In genomic region chr2:144676546-144677228, GRCm38 (mm10) we compare ENCODE assay signal across 10 mouse cellular contexts.
DNase-seq lines count a peak whose midpoint lies in the region; ATAC-seq lines count a peak whose summit lies in the region.
"Had no signal": no experiment of that assay in that cellular context is flagged by ENCODE, and none has a peak within 500 bp of the region (broad histone marks: within the 10 kb centered on the region; RNA-seq: fewer than 3 reads in every experiment).

No protein-coding gene starts in this region.

- H3K4me2 ChIP-seq in kidney, embryonic 16.5 days (replicated peaks; ENCODE audit: low read depth, low read length), result 0 out of 2 replicates have a peak overlapping the region, but pooled peaks have one; percentile 17
- no peak overlapping the region for H3K4me2 ChIP-seq in forebrain, embryonic 16.5 days (ENCODE audit: low read length)
- H3K4me2 ChIP-seq in limb, embryonic 11.5 days (ENCODE audit: low read depth, severe bottlenecking), result no peak overlapping the region
- H3K4me2 ChIP-seq: liver, embryonic 15.5 days had no signal

- H3K27me3 ChIP-seq in kidney, embryonic 16.5 days (ENCODE audit: insufficient read depth, low read length), result no peaks in the 10 kb centered on the region
- H3K27me3 ChIP-seq in forebrain, embryonic 16.5 days (replicated peaks; ENCODE audit: control insufficient read depth, insufficient read depth, low read length), result no peaks in the 10 kb centered on the region
- H3K27me3 ChIP-seq in limb, embryonic 11.5 days (ENCODE audit: control insufficient read depth, insufficient read depth, low read length), result no peaks in the 10 kb centered on the region
- H3K27me3 ChIP-seq: liver, embryonic 15.5 days had no signal

- ATAC-seq in kidney, embryonic 16.5 days (ENCODE audit: low FRiP score, low TSS enrichment), result peak; percentile 53; the same call in 1 of the 2 replicates
- peak; percentile 61 for ATAC-seq in forebrain, embryonic 16.5 days
- ATAC-seq in limb, embryonic 11.5 days (ENCODE audit: insufficient number of reproducible peaks, low FRiP score, low TSS enrichment, low read depth), result peak; percentile 58; the same call in 1 of the 2 replicates

- H3K36me3 ChIP-seq in kidney, embryonic 16.5 days (ENCODE audit: insufficient read depth, low read length), result no peaks in the 10 kb centered on the region
- no peaks in the 10 kb centered on the region for H3K36me3 ChIP-seq in forebrain, embryonic 16.5 days (ENCODE audit: control insufficient read depth, insufficient read depth)
- no peaks in the 10 kb centered on the region for H3K36me3 ChIP-seq in limb, embryonic 11.5 days (ENCODE audit: control insufficient read depth, insufficient read depth, low read length)
- H3K36me3 ChIP-seq: liver, embryonic 15.5 days had no signal

- H3K9me3 ChIP-seq in kidney, embryonic 16.5 days (ENCODE audit: low read length), result no peaks in the 10 kb centered on the region
- H3K9me3 ChIP-seq in forebrain, embryonic 16.5 days (ENCODE audit: control insufficient read depth, low read length), result no peaks in the 10 kb centered on the region
- H3K9me3 ChIP-seq in limb, embryonic 11.5 days (ENCODE audit: control insufficient read depth, low read length), result no peaks in the 10 kb centered on the region
- H3K9me3 ChIP-seq: G1E; liver, embryonic 15.5 days had no signal

- WGBS in kidney, embryonic 16.5 days, result 39% methylated on average over 13 of the region's 13 CpGs
- WGBS in forebrain, embryonic 16.5 days, result 59% methylated on average over 13 of the region's 13 CpGs
- WGBS in limb, embryonic 11.5 days, result 31% methylated on average over 13 of the region's 13 CpGs

- no peak overlapping the region for H3K27ac ChIP-seq in kidney, embryonic 16.5 days (ENCODE audit: low read length)
- H3K27ac ChIP-seq in forebrain, embryonic 16.5 days (ENCODE audit: low read length), result no peak overlapping the region
- peak overlapping the region; percentile 16; the same call in 1 of the 2 replicates for H3K27ac ChIP-seq in limb, embryonic 11.5 days (replicated peaks; ENCODE audit: low read depth, low read length)
- H3K27ac ChIP-seq: liver, embryonic 15.5 days had no signal

- H3K4me1 ChIP-seq in kidney, embryonic 16.5 days (ENCODE audit: insufficient read depth, low read length), result no peaks in the 10 kb centered on the region
- H3K4me1 ChIP-seq in forebrain, embryonic 16.5 days (replicated peaks; ENCODE audit: control insufficient read depth, insufficient read depth, low read length), result peaks cover 9% of the 10 kb centered on the region
- H3K4me1 ChIP-seq in limb, embryonic 11.5 days (ENCODE audit: control insufficient read depth, insufficient read depth, low read length), result peaks cover 24% of the 10 kb centered on the region
- H3K4me1 ChIP-seq: liver, embryonic 15.5 days had no signal

- no peak for DNase-seq in kidney, postnatal 25 days
- peak; percentile 76 for DNase-seq in limb, embryonic 11.5 days (ENCODE audit: low spot score)
- DNase-seq in neural tube, embryonic 10.5 days (ENCODE audit: extremely low spot score, low spot score), result peak; percentile 16
- DNase-seq in thymus, postnatal 14 days, result no peak
- DNase-seq in cerebellum, postnatal 14 days, result no peak
- DNase-seq in thymus, postnatal 25 days, result no peak

- H3K9ac ChIP-seq in kidney, embryonic 16.5 days (replicated peaks; ENCODE audit: low read length), result no peak overlapping the region
- H3K9ac ChIP-seq in forebrain, embryonic 16.5 days (replicated peaks; ENCODE audit: low read depth, low read length), result no peak overlapping the region
- no peak overlapping the region for H3K9ac ChIP-seq in limb, embryonic 11.5 days (ENCODE audit: low read length)
- H3K9ac ChIP-seq: liver, embryonic 15.5 days had no signal

- H3K4me3 ChIP-seq in kidney, embryonic 16.5 days (ENCODE audit: low read length), result no peak overlapping the region
- H3K4me3 ChIP-seq in forebrain, embryonic 16.5 days (replicated peaks; ENCODE audit: low read length), result no peak overlapping the region
- no peak overlapping the region for H3K4me3 ChIP-seq in limb, embryonic 11.5 days (ENCODE audit: low read depth, low read length)
- H3K4me3 ChIP-seq: liver, embryonic 15.5 days had no signal

Comparison
In these comparisons a context has a peak if more than half of its experiments do, and no peak if none do; other contexts are left out.
1. DNase-seq: peak in limb, embryonic 11.5 days (single experiment) and neural tube, embryonic 10.5 days (single experiment); none in kidney, postnatal 25 days (0 of 2), thymus, postnatal 14 days (single experiment), cerebellum, postnatal 14 days (0 of 2) and thymus, postnatal 25 days (single experiment).
2. Peak in every context shown above with its lines, with median percentiles within 50 percentile points of each other: ATAC-seq.